Mouse (Mus musculus) urinary bladder, postnatal 14 days (tissue): ENCODE data around the gene Zc3h6.

Source experiments
- DNase-seq: peaks from one replicate; pipeline ENCODE4 v3.0.0; 2021; ENCODE audit warnings: low spot score

Gene Zc3h6

DNA sequence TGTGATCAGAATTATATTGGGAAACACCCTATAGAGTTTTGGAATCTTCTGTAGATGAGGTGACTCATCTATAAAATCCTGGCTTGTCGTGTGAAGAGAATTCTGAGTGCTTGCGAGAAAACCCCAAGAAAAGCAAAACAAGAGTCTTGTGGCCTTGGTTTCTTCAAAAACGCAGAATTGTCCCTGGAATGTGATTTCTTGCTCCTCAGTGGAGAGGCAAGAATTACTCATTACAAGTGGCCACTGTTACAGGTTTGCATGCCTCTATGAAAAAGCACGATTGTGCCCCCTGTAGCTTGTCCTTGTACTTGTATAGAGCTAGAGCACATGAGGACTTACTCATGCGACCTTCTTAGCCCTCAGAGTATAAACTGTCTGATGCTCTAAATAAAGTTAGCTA is 68.2 kb downstream of the Zc3h6 start:
- DNase-seq = no peak

DNA sequence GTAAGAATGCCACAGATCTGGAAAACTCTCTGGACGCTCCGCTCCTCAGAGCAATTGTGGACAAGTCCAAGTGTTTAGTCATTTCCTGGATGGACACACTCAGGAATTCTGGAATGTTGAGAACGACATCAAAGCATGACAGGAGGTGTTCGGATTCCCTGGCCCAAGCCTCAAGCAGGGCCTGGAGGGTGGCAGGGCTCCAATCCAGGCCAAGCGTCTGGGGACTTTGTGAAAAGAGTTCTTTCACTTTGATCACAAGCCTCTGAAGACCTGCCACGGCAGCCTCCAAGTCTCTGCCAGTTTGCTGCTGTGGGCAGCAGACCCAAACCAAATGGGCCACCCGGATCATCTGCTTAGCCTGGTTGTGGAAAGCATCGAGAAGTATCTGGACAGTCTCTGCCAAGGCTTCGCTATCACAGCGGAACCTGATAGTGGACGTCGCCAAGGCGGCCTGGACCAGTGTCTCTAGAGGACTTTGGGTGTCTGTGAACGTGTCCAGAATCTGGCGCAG is 71.3 kb downstream of the Zc3h6 start:
- no peak for DNase-seq

DNA sequence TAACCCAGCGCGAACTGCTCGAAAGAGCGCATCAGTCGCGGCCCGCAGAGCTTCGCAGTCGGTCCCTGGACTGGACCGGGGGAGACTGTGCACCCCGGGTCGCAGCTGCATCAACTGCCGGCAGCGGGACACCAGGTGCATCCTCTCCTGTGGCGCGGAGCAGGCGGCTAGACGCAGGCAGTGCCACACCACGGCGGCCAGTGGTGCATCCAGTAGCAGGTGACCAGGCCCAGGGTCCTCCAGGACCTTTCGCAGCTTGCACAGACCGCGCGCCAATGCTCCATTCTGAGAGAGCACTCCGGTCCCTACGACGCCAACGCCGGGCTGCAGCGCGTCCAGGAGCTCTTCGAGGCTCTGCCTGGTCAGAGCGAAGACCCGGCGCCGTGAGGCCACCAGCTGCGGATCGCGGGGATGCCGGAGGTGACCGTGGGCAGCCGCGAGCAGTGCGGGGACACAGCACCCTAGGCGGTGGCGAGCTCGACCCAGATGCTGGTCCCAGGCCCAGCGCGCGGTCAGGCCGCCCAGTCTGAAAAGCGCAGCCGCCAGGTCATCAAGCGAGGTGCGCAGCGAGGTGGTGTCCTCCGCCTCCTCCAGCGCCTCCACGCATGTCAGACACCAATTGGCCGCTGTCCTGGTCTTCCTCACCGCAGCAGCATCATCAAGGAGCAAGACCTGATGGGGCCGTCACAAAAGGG is 71.9 kb downstream of the Zc3h6 start:
- DNase-seq = peak; percentile 5

DNA sequence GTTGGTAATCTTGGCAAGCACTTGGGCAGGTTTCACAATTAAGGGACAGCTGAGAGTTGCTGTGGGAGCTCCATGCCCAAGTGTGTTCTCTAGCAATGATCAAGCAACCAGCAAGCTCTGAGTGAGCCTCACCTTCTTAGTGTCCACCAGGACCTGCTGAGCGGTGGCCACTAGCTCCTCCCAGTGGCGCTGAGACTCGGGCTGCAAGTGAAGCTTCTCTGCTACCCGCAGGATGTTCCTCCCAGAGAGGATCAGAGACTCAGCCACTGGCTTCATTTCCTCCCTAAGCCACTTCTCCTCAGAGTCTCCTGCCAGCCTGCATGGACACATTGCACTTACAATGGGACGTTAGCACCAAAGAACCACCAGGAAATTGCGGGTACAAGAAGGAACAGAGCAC is 73.4 kb downstream of the Zc3h6 start:
- no peak for DNase-seq

DNA sequence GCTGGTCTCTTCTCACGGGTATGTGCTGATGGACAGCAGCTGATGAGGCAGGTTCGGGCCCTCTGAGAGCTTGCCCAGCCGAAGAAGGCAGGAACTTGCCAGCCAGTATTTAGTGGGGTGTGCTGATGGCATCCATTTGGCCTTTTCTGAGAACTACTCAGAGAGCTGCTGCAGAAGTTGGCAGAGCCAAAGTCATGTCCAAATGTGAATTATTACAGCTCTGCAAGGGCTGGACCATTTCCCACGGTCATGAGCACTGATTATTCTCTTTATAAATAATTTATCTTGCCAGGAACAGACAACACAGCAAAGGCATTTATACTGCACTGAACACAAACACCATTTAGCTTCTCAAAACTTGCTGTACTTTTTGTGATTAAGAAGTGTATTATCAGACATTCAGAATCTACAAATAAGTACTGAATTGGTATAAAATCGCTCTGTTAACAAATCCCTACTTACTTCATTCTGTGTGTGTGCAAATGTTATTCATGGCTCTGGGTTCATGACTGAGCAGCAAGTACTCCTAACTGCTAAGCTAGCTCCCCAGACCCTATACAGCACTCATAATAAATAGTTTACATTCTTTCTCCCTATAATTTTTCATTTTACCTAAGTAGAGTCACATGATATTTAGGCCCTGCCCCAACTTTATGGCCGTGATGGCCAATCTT is 79.1 kb downstream of the Zc3h6 start:
- peak; percentile 37 for DNase-seq

DNA sequence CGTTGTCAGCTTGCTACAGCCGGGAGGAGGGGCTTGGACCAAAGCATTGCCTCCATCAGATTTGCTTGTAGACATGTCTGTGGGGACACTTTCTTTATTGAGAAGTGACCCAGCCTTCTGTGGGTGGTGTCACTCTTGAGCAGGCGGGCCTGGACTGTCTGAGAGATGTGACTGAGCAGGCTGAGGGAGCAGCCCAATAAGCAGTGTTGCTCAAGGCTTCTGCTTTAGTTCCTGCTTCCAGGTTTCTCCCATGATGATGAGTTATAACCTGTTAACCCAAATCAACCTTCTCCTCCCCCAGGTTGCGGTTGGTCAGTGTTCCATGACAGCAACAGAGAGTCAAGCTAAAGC is 79.6 kb downstream of the Zc3h6 start:
- DNase-seq = no peak

DNA sequence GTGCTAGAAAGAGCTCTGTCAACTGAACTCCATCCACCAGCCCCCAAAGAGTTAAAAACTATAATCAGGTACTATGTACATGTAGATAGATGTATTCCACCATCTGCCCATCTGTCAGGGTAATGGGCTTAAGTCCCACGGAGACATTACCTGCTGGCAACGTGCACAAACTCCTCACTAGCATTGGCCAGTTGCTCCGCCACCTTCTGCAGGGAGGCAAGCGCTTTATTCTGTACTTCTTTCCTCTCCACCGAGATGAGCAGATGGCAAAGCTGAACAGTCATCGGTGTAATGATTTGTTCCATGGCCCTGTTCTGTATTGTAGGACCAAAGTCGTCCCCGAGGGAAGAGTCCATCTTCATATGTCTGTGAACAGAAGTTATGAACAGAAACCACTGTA is 80.6 kb downstream of the Zc3h6 start, which contains the start of gene Vinac1:
Gene Vinac1 (minus strand): TSS at position 362 of the 400 bp plus-strand sequence.
- DNase-seq = no peak

DNA sequence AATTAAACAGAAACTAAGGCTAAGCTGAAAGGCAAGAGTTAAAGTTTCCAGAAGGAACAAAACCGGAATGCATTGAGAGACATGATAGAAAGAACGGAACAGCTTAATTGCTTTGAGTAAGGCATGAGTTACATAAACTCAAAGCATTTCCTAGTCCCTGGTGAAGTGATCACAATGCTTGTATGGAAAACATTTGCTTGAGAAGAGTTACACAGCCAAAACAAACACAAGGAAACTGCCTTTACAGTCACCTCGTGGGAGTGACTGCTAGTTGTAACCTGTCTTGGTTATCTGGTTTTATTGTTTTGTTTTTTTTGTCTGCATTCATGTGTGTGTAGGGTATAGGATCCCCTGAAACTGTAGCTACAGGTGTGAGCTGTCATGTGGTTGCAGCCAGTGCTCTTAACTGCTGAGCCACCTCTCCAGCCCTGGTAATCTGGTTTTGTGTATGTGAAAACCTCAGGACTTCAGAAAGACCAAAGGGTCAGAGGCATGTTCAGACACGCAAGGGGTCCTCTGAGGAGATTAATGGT is 85.3 kb downstream of the Zc3h6 start:
- no peak for DNase-seq

DNA sequence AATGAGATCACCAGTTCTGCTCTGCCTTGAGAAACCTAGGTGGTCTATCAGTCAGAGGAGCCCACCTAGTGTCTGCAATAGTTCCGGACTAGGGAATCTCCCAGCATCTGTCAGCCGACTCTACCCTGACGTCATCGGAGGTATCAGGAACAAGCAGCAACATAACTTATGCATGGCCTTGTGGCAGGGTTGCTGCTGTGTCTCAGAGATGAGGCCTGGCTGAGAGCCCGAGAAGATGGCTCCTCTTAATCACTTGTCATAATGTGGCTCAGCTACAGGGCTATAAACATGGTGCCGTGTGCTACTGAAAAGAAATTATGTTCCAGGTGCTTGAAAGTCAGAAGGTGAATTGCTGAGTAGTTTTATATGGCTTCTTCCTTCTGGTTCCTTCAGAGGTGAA is 88.5 kb downstream of the Zc3h6 start:
- no peak for DNase-seq

DNA sequence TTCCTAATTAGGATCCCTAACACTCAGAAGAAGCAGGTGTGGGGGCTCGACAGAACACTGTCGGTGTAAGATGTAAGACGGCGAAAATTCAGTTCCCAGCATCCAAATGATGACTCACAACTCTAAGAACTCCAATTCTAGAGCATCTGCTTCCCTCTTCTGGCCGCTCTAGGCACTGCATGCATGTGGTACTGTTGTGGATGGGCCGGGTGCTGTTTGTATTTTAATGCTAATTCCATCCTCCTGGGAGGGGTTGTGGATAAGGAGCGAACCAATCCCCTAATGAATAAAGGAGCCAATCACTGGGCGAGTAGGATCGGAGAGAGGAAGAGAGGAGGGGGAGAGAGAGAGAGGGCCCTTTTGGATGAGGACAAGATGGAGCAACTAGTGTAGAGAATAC is 89.4 kb downstream of the Zc3h6 start:
- peak; percentile 19 for DNase-seq

DNA sequence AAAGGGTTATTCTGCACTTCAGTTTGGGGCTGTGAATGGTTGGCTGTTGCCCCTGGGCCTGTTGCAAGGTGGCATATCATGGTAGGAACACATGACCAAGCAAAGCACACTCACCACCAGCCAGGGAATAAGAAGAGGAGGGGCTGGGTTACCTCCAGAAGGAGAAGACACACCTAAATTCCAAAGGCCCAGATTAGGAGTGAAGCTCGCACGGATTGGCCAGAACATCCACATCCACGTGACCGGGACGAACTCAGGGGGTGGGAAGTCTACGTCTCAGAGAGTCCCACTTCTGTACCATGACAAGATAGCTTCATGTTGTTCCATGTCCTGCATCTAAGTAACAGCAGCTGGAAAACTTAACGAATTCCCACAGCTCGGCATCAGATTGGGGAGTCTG is 90.1 kb downstream of the Zc3h6 start:
- no peak for DNase-seq

DNA sequence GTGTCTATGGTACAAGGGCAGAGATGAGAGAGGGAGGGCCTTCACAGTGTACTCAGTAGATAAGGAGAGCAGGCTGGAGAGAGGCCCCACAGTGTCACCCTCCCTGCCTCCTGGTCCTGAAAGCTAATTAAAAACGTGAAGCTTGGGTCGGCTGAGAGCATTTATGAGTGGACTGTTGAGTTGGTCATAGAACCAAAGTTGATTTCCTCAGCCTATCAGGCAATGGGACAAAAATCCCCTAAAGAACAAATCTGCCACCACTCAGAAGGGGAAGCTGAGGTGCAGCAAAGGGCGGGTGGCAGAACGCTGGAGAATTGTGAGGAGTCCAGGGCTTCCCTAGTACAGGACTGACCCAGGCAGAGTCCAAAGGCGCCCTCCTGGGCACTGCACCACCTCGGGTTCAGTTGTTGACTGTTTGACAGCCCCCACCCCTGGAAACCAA is 90.7 kb downstream of the Zc3h6 start:
- no peak for DNase-seq

DNA sequence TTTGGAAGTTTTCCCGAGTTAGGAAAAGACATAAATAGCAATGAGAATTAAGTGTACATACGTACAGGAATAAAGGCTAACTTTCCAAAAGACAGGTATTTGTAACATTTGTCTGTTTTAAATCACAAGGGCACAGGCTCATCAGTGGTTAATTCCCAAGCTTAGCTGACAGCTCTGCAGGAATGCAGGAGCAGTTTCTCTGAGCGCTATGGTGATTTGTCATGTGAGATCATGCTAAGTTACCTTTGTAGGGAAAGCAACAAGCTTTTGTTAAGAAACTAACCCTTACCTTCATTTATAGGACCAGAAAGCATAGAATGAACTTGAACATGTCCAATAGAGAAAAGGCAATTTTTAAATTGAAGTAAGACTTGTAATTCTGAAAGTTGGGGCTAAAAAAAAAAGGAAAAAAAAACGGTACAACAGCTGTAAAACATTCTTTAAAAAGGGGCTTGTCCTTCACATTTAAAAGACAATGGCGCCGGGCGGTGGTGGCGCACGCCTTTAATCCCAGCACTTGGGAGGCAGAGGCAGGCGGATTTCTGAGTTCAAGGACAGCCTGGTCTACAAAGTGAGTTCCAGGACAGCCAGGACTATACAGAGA is 94.4 kb downstream of the Zc3h6 start:
- DNase-seq = no peak

DNA sequence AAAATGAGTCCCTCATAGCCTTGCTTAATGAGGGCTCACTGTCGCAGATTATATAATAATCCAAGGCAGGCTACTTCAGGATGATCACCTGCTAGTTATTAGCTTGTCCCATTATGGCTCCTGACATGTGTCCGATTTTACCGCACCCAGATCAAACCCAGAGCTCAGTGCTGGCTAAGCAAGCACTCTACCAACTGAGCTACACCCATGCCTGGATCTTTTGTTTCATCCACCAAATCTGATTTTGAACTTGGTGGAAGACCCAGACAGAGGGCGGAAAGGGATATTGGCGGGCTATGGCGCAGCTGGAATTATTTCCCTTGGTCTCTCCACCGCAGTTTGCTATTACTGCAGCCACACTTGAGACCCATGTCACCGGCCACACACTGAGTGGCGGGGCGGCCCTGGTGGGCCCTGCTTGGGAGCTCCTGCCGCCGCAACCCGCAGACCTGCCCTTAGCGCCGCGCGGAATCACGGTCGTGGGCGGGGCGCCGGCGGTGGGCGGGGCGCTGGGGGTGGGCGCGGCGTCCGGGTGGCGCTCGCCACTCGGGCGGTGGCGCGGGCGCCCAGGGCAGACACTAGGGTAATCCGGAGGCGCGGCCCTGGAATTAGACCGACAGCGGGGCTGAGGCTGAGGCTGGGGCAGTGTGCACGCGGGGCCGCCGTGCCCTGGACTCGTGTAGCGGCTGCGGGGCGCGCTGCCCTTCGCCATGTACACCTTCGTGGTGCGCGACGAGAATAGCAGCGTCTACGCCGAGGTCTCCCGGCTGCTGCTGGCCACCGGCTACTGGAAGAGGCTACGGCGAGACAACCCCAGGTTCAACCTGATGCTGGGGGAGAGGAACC is 98.5 kb downstream of the Zc3h6 start, which contains the start of gene Ttl:
Gene Ttl (plus strand): TSS at position 506 of the 846 bp plus-strand sequence.
- peak; percentile 76 for DNase-seq

DNA sequence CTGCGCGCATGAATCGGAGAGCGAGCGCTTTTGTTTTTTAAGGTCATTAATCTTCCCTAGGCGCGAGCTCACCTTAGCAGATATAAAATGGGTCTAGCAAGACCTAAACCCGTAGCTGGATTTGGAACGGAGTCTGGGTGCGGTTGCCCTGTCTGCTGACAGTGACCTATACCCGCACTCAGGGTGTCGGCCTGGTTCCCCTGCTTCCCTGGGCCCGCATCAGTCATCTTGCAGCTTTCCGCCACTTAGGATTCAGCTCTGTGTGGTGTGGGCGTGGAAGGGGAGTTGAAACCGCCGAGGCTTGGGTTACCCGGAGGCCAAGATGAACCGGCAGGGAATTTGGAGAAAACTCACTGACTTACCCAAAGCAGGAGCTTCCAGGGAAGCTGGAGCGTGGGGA is 99.1 kb downstream of the Zc3h6 start:
- peak; percentile 60 for DNase-seq
